Mouse (Mus musculus) ES-E14 (cell line): Measurements from ENCODE around the gene Med13.

Experiments
- CHD2 ChIP-seq: IDR thresholded peaks from 2 replicates; pipeline ENCODE4 v1.6.1; 2014; ENCODE audit warnings: mild to moderate bottlenecking, low read depth, low read length, inconsistent platforms
- ZC3H11A ChIP-seq: IDR thresholded peaks from 2 replicates; pipeline ENCODE4 v1.6.1; 2012; ENCODE audit warnings: low read depth, mild to moderate bottlenecking, inconsistent platforms, low read length, borderline replicate concordance
- ZNF384 ChIP-seq: IDR thresholded peaks from 2 replicates; pipeline ENCODE4 v1.6.1; 2012; ENCODE audit warnings: low read depth, low read length, inconsistent platforms

- no peak for TF ChIP-seq ZC3H11A
- no peak for TF ChIP-seq CHD2
- TF ChIP-seq ZNF384: no peak
Measured at GRCm38 (mm10) chr11:86232446-86232845, 125.0 kb downstream of the Med13 start.
